Mouse (Mus musculus) naive thymus-derived CD4-positive, alpha-beta T cell, adult 2 months (primary cell): ENCODE measurements around the gene Apln.

Experiments used
- DNase-seq: peaks from one replicate; pipeline ENCODE4 v3.0.0-alpha.2; 2011; ENCODE audit warnings: low read depth

The Apln gene

GRCm38 (mm10) chrX:48016906-48017601, 17.6 kb downstream of the Apln start:
- DNase-seq, result no peak

- DNase-seq, result no peak
These were observed 23.0 kb downstream of the Apln start for GRCm38 (mm10) chrX:48011656-48012055.

GRCm38 (mm10) chrX:48006062-48006461, 28.6 kb downstream of the Apln start:
- no peak for DNase-seq

GRCm38 (mm10) chrX:48004786-48005185, 29.9 kb downstream of the Apln start:
- no peak for DNase-seq

- no peak for DNase-seq
These were observed 33.5 kb downstream of the Apln start for GRCm38 (mm10) chrX:48001151-48001550.

GRCm38 (mm10) chrX:47998412-47998811, 36.2 kb downstream of the Apln start:
- peak; percentile 21 for DNase-seq

GRCm38 (mm10) chrX:47992606-47993005, 42.0 kb downstream of the Apln start:
- peak; percentile 88 for DNase-seq

GRCm38 (mm10) chrX:47988024-47988423, 46.6 kb downstream of the Apln start:
- no peak for DNase-seq

GRCm38 (mm10) chrX:47985000-47985619, 49.5 kb downstream of the Apln start:
- DNase-seq, result peak; percentile 82

GRCm38 (mm10) chrX:47977078-47977477, 57.6 kb downstream of the Apln start:
- no peak for DNase-seq

GRCm38 (mm10) chrX:47976551-47976950, 58.1 kb downstream of the Apln start:
- no peak for DNase-seq
